8 mouse cellular contexts compared by ENCODE assay signal in the genomic region with DNA sequence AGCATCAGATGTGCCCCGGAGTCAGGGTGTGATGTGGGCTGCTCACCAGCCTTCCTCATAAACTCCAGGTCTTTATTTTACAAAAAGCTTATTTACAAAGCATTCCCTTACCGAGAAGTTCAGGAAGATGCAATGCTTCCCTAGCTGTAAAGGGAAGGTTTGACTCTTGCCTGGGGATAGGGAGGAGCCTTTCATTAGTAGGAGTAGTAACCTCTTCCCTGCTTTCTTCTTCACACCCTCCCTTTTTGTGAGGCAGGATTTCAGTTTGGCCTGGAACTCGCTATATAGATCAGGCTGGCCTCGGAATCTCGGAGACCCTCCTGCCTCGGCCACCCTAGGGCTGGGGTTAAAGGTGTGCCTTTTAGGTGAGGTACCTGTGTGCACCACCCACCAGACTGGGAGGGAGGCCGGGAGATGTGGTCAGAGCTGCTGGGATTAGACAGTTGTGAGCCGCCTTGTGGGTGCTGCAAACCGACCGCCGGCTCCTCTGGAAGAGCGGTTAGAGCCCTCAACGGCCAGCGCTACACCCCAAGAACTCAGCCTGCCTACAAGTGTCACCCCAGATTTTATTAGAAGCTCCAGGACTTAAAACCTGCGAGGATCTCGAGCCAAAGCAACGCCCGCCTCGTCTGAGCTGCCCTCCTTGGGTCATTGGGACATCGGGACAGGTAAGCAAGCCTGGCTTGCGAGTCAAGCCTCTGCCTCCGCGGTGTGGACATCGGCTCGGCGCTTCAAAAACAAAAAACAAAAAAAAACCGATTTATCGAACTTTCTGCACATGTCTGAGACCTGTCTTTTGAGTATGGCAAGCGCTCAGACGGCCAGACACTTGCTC. TPM values are rescaled to one million over a fixed set of nuclear protein-coding genes. Genes with fewer than 3 reads are reported as not detected.
DNase-seq lines count a peak whose midpoint lies in the region; ATAC-seq and TF ChIP-seq lines count a peak whose summit lies in the region.

A gene (plus strand): TSS at position 273 of the 835 bp plus-strand sequence.

- DNase-seq in embryo, embryonic 9.5 days (ENCODE audit: extremely low spot score): peak; percentile 29
- no peak for DNase-seq in embryo, embryonic 10 days (ENCODE audit: low spot score)
- DNase-seq in gonadal fat pad, adult 2 months (ENCODE audit: low read depth): no peak
- DNase-seq in liver, adult 2 months (ENCODE audit: extremely low read depth, low read depth, low spot score): no peak

- H3K27me3 ChIP-seq in ES-Bruce4 (ENCODE audit: control insufficient read depth, insufficient read depth, low read length, poor library complexity, severe bottlenecking): no peaks in the 10 kb centered on the region
- no peaks in the 10 kb centered on the region for H3K27me3 ChIP-seq in intestine, embryonic 15.5 days (replicated peaks)
- H3K27me3 ChIP-seq in liver, adult 2 months (ENCODE audit: control insufficient read depth, insufficient read depth, low read length): no peaks in the 10 kb centered on the region

- TF ChIP-seq CTCF in ES-Bruce4 (IDR thresholded peaks at IDR 0.05; ENCODE audit: low read depth, low read length): no peak
- TF ChIP-seq CTCF in liver, adult 2 months (IDR thresholded peaks at IDR 0.05; ENCODE audit: low read depth, low read length): no peak

- 0 out of 2 replicates have a peak, but pooled peaks have one; percentile 0 for ATAC-seq in common myeloid progenitor, adult 5-6 weeks (replicated peaks; ENCODE audit: low read depth, poor library complexity, severe bottlenecking)
- ATAC-seq in intestine, embryonic 15.5 days: peak; percentile 2
- no peak; the same call in 1 of the 2 replicates for ATAC-seq in neutrophil, adult 5-6 weeks (ENCODE audit: extremely low read depth, insufficient number of reproducible peaks, low FRiP score, poor library complexity, severe bottlenecking)

- peaks cover 20% of the 10 kb centered on the region; the same call in 1 of the 2 replicates for H3K79me2 ChIP-seq in liver, adult 2 months (ENCODE audit: control insufficient read depth, insufficient read depth, low read length)

- TF ChIP-seq POLR2A in ES-Bruce4 (IDR thresholded peaks at IDR 0.05; ENCODE audit: insufficient read depth, low read length): no peak
- TF ChIP-seq POLR2A in liver, adult 2 months (IDR thresholded peaks at IDR 0.05; ENCODE audit: extremely low read depth, insufficient read depth, low read length): no peak

- 44% methylated on average over 30 of the region's 30 CpGs for WGBS in intestine, embryonic 15.5 days
- 38% methylated on average over 30 of the region's 30 CpGs for WGBS in liver, adult 2 months

- TF ChIP-seq EP300 in ES-Bruce4 (IDR thresholded peaks at IDR 0.05; ENCODE audit: insufficient read depth, low read depth, low read length): peak; percentile 74; the same call in 1 of the 2 replicates

- peak within 1 kb of the TSS; percentile 88 for H3K4me3 ChIP-seq in ES-Bruce4 (ENCODE audit: low read depth, low read length)
- H3K4me3 ChIP-seq in intestine, embryonic 15.5 days (replicated peaks): peak within 1 kb of the TSS; percentile 100
- H3K4me3 ChIP-seq in liver, adult 2 months (ENCODE audit: insufficient read depth, low read depth, low read length): peak within 1 kb of the TSS; percentile 76

- peaks cover 7% of the 10 kb centered on the region for H3K4me1 ChIP-seq in ES-Bruce4 (ENCODE audit: control insufficient read depth, insufficient read depth, low read length)
- H3K4me1 ChIP-seq in intestine, embryonic 15.5 days (replicated peaks): peaks cover 20% of the 10 kb centered on the region
- H3K4me1 ChIP-seq in liver, adult 2 months (ENCODE audit: control insufficient read depth, insufficient read depth, low read length): peaks cover 14% of the 10 kb centered on the region

- H3K9ac ChIP-seq in ES-Bruce4 (ENCODE audit: low read depth, poor library complexity, severe bottlenecking): peak within 1 kb of the TSS; percentile 90
- peak within 1 kb of the TSS; percentile 100 for H3K9ac ChIP-seq in intestine, embryonic 15.5 days
- peak within 1 kb of the TSS; percentile 88 for H3K9ac ChIP-seq in liver, adult 2 months (ENCODE audit: low read depth, low read length)

- H3K36me3 ChIP-seq in ES-Bruce4 (ENCODE audit: control insufficient read depth, insufficient read depth, low read length, poor library complexity, severe bottlenecking): peaks cover 11% of the 10 kb centered on the region
- no peaks in the 10 kb centered on the region for H3K36me3 ChIP-seq in intestine, embryonic 15.5 days
- no peaks in the 10 kb centered on the region for H3K36me3 ChIP-seq in liver, adult 2 months (ENCODE audit: control insufficient read depth, insufficient read depth, low read length)

- peak within 1 kb of the TSS; percentile 89 for H3K27ac ChIP-seq in ES-Bruce4 (ENCODE audit: insufficient read depth, low read length)
- peak within 1 kb of the TSS; percentile 96 for H3K27ac ChIP-seq in intestine, embryonic 15.5 days
- H3K27ac ChIP-seq in liver, adult 2 months (replicated peaks; ENCODE audit: insufficient read depth, low read depth, low read length): peak within 1 kb of the TSS; percentile 78

- no peaks in the 10 kb centered on the region for H3K9me3 ChIP-seq in ES-Bruce4 (replicated peaks; ENCODE audit: control insufficient read depth, insufficient read depth, low read length, poor library complexity, severe bottlenecking)
- H3K9me3 ChIP-seq in intestine, embryonic 15.5 days: no peaks in the 10 kb centered on the region

- H3K4me2 ChIP-seq in intestine, embryonic 15.5 days (replicated peaks): peak within 1 kb of the TSS; percentile 67

RNA-seq across cellular contexts. Expression of the gene that starts here (rescaled TPM):
- 91.8 and 93.7 TPM in 2 replicates for polyA plus RNA-seq in ES-Bruce4 (2011; ENCODE audit: insufficient read depth, insufficient read length, low read depth, missing spikeins)
- 69.4 and 79.7 TPM in 2 replicates for total RNA-seq in common myeloid progenitor, adult 5-6 weeks (2017)
- polyA plus RNA-seq in gonadal fat pad, adult 2 months (2012; rRNA removed): 25.3 and 30.2 TPM in 2 replicates
- 9.5 and 9.7 TPM in 2 replicates for polyA plus RNA-seq in intestine, embryonic 15.5 days (2015; fragmentation: Nextera tagmentation; extraction: Ambion mirVana)
- 13.5 and 13.9 TPM in 2 replicates for total RNA-seq in liver, adult 2 months (2014; rRNA removed)
- polyA plus RNA-seq in liver, adult 2 months (2012; rRNA removed): 9.9 and 10.0 TPM in 2 replicates
- 58.4 and 60.2 TPM in 2 replicates for total RNA-seq in neutrophil, adult 5-6 weeks (2017)
